Mouse (Mus musculus): ENCODE results near the gene Atxn7l3.

DNA sequence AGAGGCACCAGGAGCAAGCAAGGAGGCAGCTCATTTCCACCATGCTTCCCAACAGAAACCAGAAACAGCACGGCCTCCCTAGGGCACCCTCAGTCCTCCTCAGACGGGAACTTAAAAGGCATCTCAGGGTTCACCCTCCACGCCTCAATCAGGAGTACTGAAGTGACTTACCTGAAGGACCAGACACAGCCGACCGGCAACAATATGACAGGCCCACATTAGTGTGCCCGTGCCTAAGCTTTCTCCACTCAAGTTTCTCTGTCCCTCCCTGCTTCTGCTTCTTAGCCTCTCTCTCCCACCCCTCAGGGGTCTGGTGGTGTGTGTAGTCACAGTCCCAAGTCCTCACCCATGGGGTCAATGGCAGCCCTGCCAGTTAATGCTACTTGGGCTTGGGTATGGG lies 16.2 kb upstream of the Atxn7l3 start:
- no peak for TF ChIP-seq POLR2A (IDR thresholded peaks at IDR 0.05; ENCODE audit: low read depth, low read length)
- no peak for TF ChIP-seq CTCF (IDR thresholded peaks at IDR 0.05; ENCODE audit: extremely low read depth, insufficient read length, insufficient replicate concordance, low read depth, low read length)

Measured in small intestine, adult 2 months (tissue).